ENCODE assay signal across 26 mouse cellular contexts in genomic region chr1:58114021-58114560, GRCm38 (mm10). TPM values are rescaled to one million over a fixed set of nuclear protein-coding genes. Genes with fewer than 3 reads are reported as not detected.
DNase-seq lines count a peak whose midpoint lies in the region; ATAC-seq and TF ChIP-seq lines count a peak whose summit lies in the region.
"Had no signal": no experiment of that assay in that cellular context is flagged by ENCODE, and none has a peak within 500 bp of the region (broad histone marks: within the 10 kb centered on the region; RNA-seq: fewer than 3 reads in every experiment).

No protein-coding gene starts in this region.

- no peaks in the 10 kb centered on the region for H3K36me3 ChIP-seq in kidney, postnatal 0 days (ENCODE audit: insufficient read depth, low read length)
- H3K36me3 ChIP-seq in lung, embryonic 16.5 days (ENCODE audit: control insufficient read depth, insufficient read depth, low read length) = no peaks in the 10 kb centered on the region
- H3K36me3 ChIP-seq in intestine, embryonic 15.5 days = no peaks in the 10 kb centered on the region
- H3K36me3 ChIP-seq: embryonic facial prominence, embryonic 13.5 days; heart, embryonic 13.5 days; hindbrain, embryonic 12.5 days; midbrain, embryonic 15.5 days; neural tube, embryonic 13.5 days had no signal

- 44% methylated on average over 6 of the region's 6 CpGs for WGBS in kidney, postnatal 0 days
- WGBS in lung, adult 2 months = 50% methylated on average over 6 of the region's 6 CpGs
- 38% methylated on average over 6 of the region's 6 CpGs for WGBS in lung, embryonic 16.5 days
- 64% methylated on average over 6 of the region's 6 CpGs for WGBS in intestine, embryonic 15.5 days

- no peaks in the 10 kb centered on the region for H3K9me3 ChIP-seq in kidney, postnatal 0 days (replicated peaks; ENCODE audit: low read length)
- H3K9me3 ChIP-seq in lung, embryonic 16.5 days (ENCODE audit: control insufficient read depth, low read length) = no peaks in the 10 kb centered on the region
- no peaks in the 10 kb centered on the region for H3K9me3 ChIP-seq in intestine, embryonic 15.5 days
- H3K9me3 ChIP-seq: embryonic facial prominence, embryonic 13.5 days; forebrain, embryonic 13.5 days; heart, embryonic 13.5 days; hindbrain, embryonic 12.5 days; midbrain, embryonic 15.5 days; neural tube, embryonic 13.5 days had no signal

- DNase-seq in kidney, postnatal 0 days (ENCODE audit: low spot score) = peak; percentile 66
- DNase-seq in kidney, postnatal 10 days = no peak
- DNase-seq in lung, adult 2 months = no peak
- DNase-seq in lung, postnatal 14 days = no peak
- DNase-seq in T-cell, adult 2 months (ENCODE audit: low spot score) = no peak
- DNase-seq: adrenal gland, postnatal 14 days; cerebellum, adult 2 months; cerebellum, postnatal 25 days; embryo, embryonic 11 days; gastrocnemius, adult 2 months; heart, postnatal 14 days; kidney, adult 2 months; retina, postnatal 1 day; thymus, postnatal 14 days had no signal

- no peak for TF ChIP-seq POLR2A in lung, adult 2 months (IDR thresholded peaks at IDR 0.05; ENCODE audit: borderline replicate concordance, extremely low read depth, low read depth, low read length)

- peak overlapping the region; percentile 23 for H3K4me2 ChIP-seq in kidney, postnatal 0 days (ENCODE audit: low read length)
- H3K4me2 ChIP-seq in lung, embryonic 16.5 days (ENCODE audit: low read depth, low read length) = no peak overlapping the region
- H3K4me2 ChIP-seq in intestine, embryonic 15.5 days (replicated peaks) = no peak overlapping the region
- H3K4me2 ChIP-seq: embryonic facial prominence, embryonic 13.5 days; forebrain, embryonic 13.5 days; heart, embryonic 13.5 days; hindbrain, embryonic 12.5 days; midbrain, embryonic 15.5 days; neural tube, embryonic 13.5 days had no signal

- no peak overlapping the region for H3K9ac ChIP-seq in kidney, postnatal 0 days (ENCODE audit: low read depth, low read length)
- H3K9ac ChIP-seq in lung, embryonic 16.5 days (ENCODE audit: low read length) = no peak overlapping the region
- no peak overlapping the region for H3K9ac ChIP-seq in intestine, embryonic 15.5 days
- H3K9ac ChIP-seq: embryonic facial prominence, embryonic 13.5 days; forebrain, embryonic 13.5 days; heart, embryonic 13.5 days; hindbrain, embryonic 12.5 days; liver, embryonic 14.5 days; midbrain, embryonic 15.5 days; neural tube, embryonic 13.5 days had no signal

- H3K4me1 ChIP-seq in kidney, postnatal 0 days (replicated peaks; ENCODE audit: insufficient read depth, low read length) = 0 out of 2 replicates have a peak, but pooled peaks cover 4% of the 10 kb centered on the region
- no peaks in the 10 kb centered on the region; the same call in 1 of the 2 replicates for H3K4me1 ChIP-seq in lung, adult 2 months (ENCODE audit: control insufficient read depth, insufficient read depth, low read length)
- no peaks in the 10 kb centered on the region for H3K4me1 ChIP-seq in lung, embryonic 16.5 days (replicated peaks; ENCODE audit: control insufficient read depth, insufficient read depth, low read length)
- H3K4me1 ChIP-seq in intestine, embryonic 15.5 days (replicated peaks) = no peaks in the 10 kb centered on the region
- H3K4me1 ChIP-seq: hindbrain, embryonic 12.5 days; midbrain, embryonic 15.5 days had no signal

- peak overlapping the region; percentile 42; the same call in 1 of the 2 replicates for H3K27ac ChIP-seq in kidney, postnatal 0 days
- 0 out of 2 replicates have a peak overlapping the region, but pooled peaks have one; percentile 22 for H3K27ac ChIP-seq in lung, embryonic 16.5 days (ENCODE audit: low read length)
- no peak overlapping the region for H3K27ac ChIP-seq in intestine, embryonic 15.5 days
- H3K27ac ChIP-seq: embryonic facial prominence, embryonic 13.5 days; forebrain, embryonic 13.5 days; gastrocnemius, adult 2 months; heart, embryonic 13.5 days; hindbrain, embryonic 12.5 days; layer of hippocampus, adult 2 months; liver, embryonic 14.5 days; midbrain, embryonic 15.5 days; neural tube, embryonic 13.5 days had no signal

- H3K27me3 ChIP-seq in kidney, postnatal 0 days (ENCODE audit: insufficient read depth, low read length) = no peaks in the 10 kb centered on the region
- H3K27me3 ChIP-seq in lung, embryonic 16.5 days (ENCODE audit: control insufficient read depth, insufficient read depth, low read depth, low read length) = no peaks in the 10 kb centered on the region
- H3K27me3 ChIP-seq in intestine, embryonic 15.5 days (replicated peaks) = no peaks in the 10 kb centered on the region
- H3K27me3 ChIP-seq: embryonic facial prominence, embryonic 13.5 days; forebrain, embryonic 13.5 days; hindbrain, embryonic 12.5 days; midbrain, embryonic 15.5 days; neural tube, embryonic 13.5 days had no signal

- TF ChIP-seq CTCF in kidney, postnatal 0 days (IDR thresholded peaks at IDR 0.05; ENCODE audit: low read depth) = no peak
- TF ChIP-seq CTCF in lung, adult 2 months (IDR thresholded peaks at IDR 0.05; ENCODE audit: insufficient read depth, low read length) = no peak

- ATAC-seq in kidney, postnatal 0 days (replicated peaks; ENCODE audit: low FRiP score, low read depth) = no peak
- peak; percentile 61 for ATAC-seq in lung, embryonic 16.5 days (ENCODE audit: low read depth)
- peak; percentile 65 for ATAC-seq in megakaryocyte progenitor cell, adult 5-6 weeks (replicated peaks; ENCODE audit: poor library complexity)
- no peak for ATAC-seq in intestine, embryonic 15.5 days
- ATAC-seq: forebrain, embryonic 13.5 days; midbrain, embryonic 15.5 days had no signal

- H3K4me3 ChIP-seq in kidney, postnatal 0 days (replicated peaks; ENCODE audit: low read depth, low read length) = no peak overlapping the region; the same call in 1 of the 2 replicates
- peak overlapping the region; percentile 55 for H3K4me3 ChIP-seq in lung, adult 2 months (replicated peaks; ENCODE audit: extremely low read depth, low read depth, low read length)
- no peak overlapping the region for H3K4me3 ChIP-seq in lung, embryonic 16.5 days (ENCODE audit: low read length)
- H3K4me3 ChIP-seq in intestine, embryonic 15.5 days (replicated peaks) = no peak overlapping the region
- H3K4me3 ChIP-seq: embryonic facial prominence, embryonic 13.5 days; erythroblast, embryonic 14.5 days; forebrain, embryonic 13.5 days; heart, embryonic 13.5 days; hindbrain, embryonic 12.5 days; layer of hippocampus, adult 2 months; midbrain, embryonic 15.5 days; neural tube, embryonic 13.5 days had no signal

RNA-seq across cellular contexts. Expression of gene Aox3, which starts 1.2 kb away (rescaled TPM):
- 3.8 and 4.2 TPM in 2 replicates for polyA plus RNA-seq in kidney, postnatal 0 days (2015; fragmentation: Nextera tagmentation; extraction: Ambion mirVana)
- polyA plus RNA-seq in lung, adult 2 months (2012; rRNA removed) = 23.9 and 41.6 TPM in 2 replicates
- polyA plus RNA-seq in lung, embryonic 16.5 days (2015; fragmentation: Nextera tagmentation; extraction: Ambion mirVana) = 2.4 and 2.7 TPM in 2 replicates
- total RNA-seq in megakaryocyte progenitor cell, adult 5-6 weeks (2015) = not detected in 2 replicates
- not detected in 2 replicates for total RNA-seq in megakaryocyte progenitor cell, adult 5-6 weeks (2017)
- polyA plus RNA-seq in intestine, embryonic 15.5 days (2015; fragmentation: Nextera tagmentation; extraction: Ambion mirVana) = 0.52 and 0.82 TPM in 2 replicates
- polyA plus RNA-seq: erythroblast, embryonic 14.5 days; forebrain, embryonic 13.5 days; hindbrain, embryonic 12.5 days had no signal

Comparison
In these comparisons a context has a peak if more than half of its experiments do, and no peak if none do; other contexts are left out.
1. ATAC-seq: peak in lung, embryonic 16.5 days (single experiment) and megakaryocyte progenitor cell, adult 5-6 weeks (single experiment); none in kidney, postnatal 0 days (single experiment) and intestine, embryonic 15.5 days (single experiment).